Mouse (Mus musculus): ENCODE results near the gene Arnt.

DNA sequence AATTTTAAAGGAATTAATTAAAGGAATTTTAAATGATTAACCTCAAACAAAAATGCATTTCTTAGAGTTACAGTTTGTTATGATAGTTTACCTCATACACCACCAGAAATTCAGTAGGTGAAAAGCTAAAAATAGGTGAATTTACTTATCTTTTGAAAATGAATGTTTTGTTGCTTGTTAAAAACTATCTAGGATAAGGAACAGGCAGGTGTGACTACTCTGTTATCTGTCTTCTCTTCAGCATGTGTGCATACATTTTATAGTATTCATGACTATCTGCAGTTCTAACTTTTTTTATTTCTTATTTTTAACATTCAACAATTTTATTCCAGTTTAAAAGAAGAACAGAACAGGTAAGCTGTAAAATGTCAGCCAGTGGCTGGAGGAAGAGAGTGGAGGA lies 29.7 kb downstream of the Arnt start:
- TF ChIP-seq POLR2A (IDR thresholded peaks at IDR 0.05; ENCODE audit: insufficient read depth, low read depth, low read length), result no peak
- no peak for TF ChIP-seq CTCF (IDR thresholded peaks at IDR 0.05; ENCODE audit: insufficient read depth, low read depth, low read length)

All from olfactory bulb, adult 2 months (tissue).